Mouse (Mus musculus) adipocyte (in vitro differentiated cells): Measurements from ENCODE around the gene Kank1.

Experiments
- DNase-seq: peaks from one replicate; pipeline ENCODE4 v3.0.0-alpha.2; 2016; ENCODE audit warnings: low spot score

Kank1 gene

GRCm38 (mm10) chr19:25406481-25407184 is 169.9 kb downstream of the Kank1 start:
- DNase-seq, result no peak

GRCm38 (mm10) chr19:25407185-25407886 is 170.6 kb downstream of the Kank1 start:
- peak; percentile 16 for DNase-seq

- DNase-seq, result peak; percentile 66
Measured at GRCm38 (mm10) chr19:25407887-25408236, 171.1 kb downstream of the Kank1 start.

- no peak for DNase-seq
Measured at GRCm38 (mm10) chr19:25409239-25409638, 172.5 kb downstream of the Kank1 start.

GRCm38 (mm10) chr19:25411353-25411752 is 174.6 kb downstream of the Kank1 start:
- no peak for DNase-seq

GRCm38 (mm10) chr19:25415448-25415847 is 178.7 kb downstream of the Kank1 start:
- no peak for DNase-seq

GRCm38 (mm10) chr19:25417671-25418070 is 180.9 kb downstream of the Kank1 start:
- no peak for DNase-seq

- DNase-seq, result no peak
Measured at GRCm38 (mm10) chr19:25419983-25420382, 183.2 kb downstream of the Kank1 start.

GRCm38 (mm10) chr19:25422096-25422495 is 185.3 kb downstream of the Kank1 start:
- DNase-seq, result no peak

GRCm38 (mm10) chr19:25423371-25423770 is 186.6 kb downstream of the Kank1 start:
- no peak for DNase-seq

GRCm38 (mm10) chr19:25426431-25426830 is 189.7 kb downstream of the Kank1 start:
- DNase-seq, result no peak

GRCm38 (mm10) chr19:25427886-25428285 is 191.1 kb downstream of the Kank1 start:
- no peak for DNase-seq

- no peak for DNase-seq
Measured at GRCm38 (mm10) chr19:25428338-25428962, 191.7 kb downstream of the Kank1 start.

- DNase-seq, result no peak
Measured at GRCm38 (mm10) chr19:25431431-25431830, 194.7 kb downstream of the Kank1 start.

GRCm38 (mm10) chr19:25431909-25432308 is 195.1 kb downstream of the Kank1 start:
- no peak for DNase-seq

GRCm38 (mm10) chr19:25433169-25433690 is 196.5 kb downstream of the Kank1 start:
- DNase-seq, result no peak

GRCm38 (mm10) chr19:25434345-25434744 is 197.6 kb downstream of the Kank1 start:
- no peak for DNase-seq

- no peak for DNase-seq
Measured at GRCm38 (mm10) chr19:25434795-25435194, 198.0 kb downstream of the Kank1 start.

- no peak for DNase-seq
Measured at GRCm38 (mm10) chr19:25435412-25435811, 198.6 kb downstream of the Kank1 start.

- no peak for DNase-seq
Measured at GRCm38 (mm10) chr19:25436175-25436574, 199.4 kb downstream of the Kank1 start.

- no peak for DNase-seq
Measured at GRCm38 (mm10) chr19:25436789-25437650, 200.2 kb downstream of the Kank1 start.

GRCm38 (mm10) chr19:25438246-25438645 is 201.5 kb downstream of the Kank1 start:
- DNase-seq, result no peak
